Mouse (Mus musculus) thymus, postnatal 10 days (tissue): ENCODE measurements around the gene 6430550D23Rik.

ENCODE experiments used
- DNase-seq, 2 experiments: peaks; one replicate each; pipeline ENCODE4 v3.0.0; 2021; ENCODE audit warnings: low spot score in 2 of 2

6430550D23Rik gene

GRCm38 (mm10) chr2:156007888-156008532, at the start of gene 6430550D23Rik, which contains the start of gene Ergic3:
Gene 6430550D23Rik (minus strand): TSS chr2:156007977.
Gene Ergic3 (plus strand): TSS chr2:156008045.
- peak; percentile 98 to 99 for DNase-seq

GRCm38 (mm10) chr2:156052816-156053215, 45.0 kb upstream of the 6430550D23Rik start, which contains the start of gene Fer1l4:
Gene Fer1l4 (minus strand): TSS chr2:156052947.
- no peak for DNase-seq

GRCm38 (mm10) chr2:156047929-156048328, 40.2 kb upstream of the 6430550D23Rik start:
- DNase-seq: peak in 1 of 2 experiments; percentile 34

DNA sequence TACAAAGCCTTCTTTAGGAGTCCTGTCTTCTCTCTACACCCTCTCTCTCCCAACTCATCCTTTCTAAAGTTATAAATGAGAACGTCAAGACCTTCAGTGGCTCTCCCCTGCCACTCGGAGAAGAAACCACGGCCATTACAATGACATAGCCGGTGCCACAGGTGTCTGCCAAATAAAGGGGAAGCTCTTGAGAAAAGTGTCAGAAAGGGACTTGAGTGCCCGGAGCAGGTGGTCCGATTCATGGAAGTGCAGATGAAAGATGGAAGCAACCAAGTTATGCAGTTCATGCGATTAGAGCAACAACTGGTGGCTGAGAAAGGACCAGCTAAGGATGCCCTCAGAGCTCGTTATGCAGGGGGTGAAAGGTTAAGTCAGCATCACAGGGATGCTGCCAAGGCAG, 35.1 kb upstream of the 6430550D23Rik start:
- DNase-seq: no peak

DNA sequence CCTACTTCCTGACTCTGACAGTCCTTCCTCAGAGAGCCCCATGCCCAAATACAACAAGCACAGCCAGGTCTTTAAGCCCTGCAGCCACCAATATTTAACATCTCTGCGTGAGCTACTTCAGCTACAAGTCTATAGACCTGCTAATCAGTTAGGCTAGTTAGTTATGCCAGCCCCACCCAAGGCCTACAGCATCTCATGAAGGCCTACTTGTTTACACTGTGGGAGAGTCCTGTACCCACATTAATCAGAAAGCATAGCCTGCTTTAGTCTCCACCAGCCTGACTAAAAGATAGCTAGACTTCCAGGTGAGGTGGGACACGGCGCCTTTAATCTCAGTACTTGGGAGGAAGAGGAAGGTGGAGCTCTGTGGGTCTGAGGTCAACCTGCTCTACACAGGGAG, 31.6 kb upstream of the 6430550D23Rik start:
- DNase-seq: no peak

- no peak for DNase-seq
Observed at GRCm38 (mm10) chr2:156025482-156025881, 17.7 kb upstream of the 6430550D23Rik start.

- DNase-seq: no peak
Observed at GRCm38 (mm10) chr2:156021765-156022164, 14.0 kb upstream of the 6430550D23Rik start.

GRCm38 (mm10) chr2:156021219-156021618, 13.4 kb upstream of the 6430550D23Rik start:
- DNase-seq: no peak

DNA sequence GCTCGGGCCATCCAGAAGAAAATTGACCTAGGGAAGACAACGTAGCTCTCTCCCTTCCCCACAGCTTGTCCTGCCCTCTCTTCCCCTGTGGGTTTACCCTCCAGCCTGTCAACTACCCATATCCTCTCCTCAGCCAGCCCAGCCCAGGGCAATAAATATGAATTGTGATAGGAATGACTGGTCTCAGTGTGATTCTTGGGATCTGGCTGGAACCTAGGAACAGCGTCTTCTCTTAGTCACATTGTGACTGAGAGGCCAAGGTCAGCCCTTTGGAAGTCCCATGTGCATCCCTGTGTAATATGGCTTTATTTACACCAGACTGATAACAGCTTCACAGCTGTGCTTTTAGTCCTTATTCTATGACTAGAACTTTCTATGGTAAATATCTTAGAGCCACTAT, 10.3 kb upstream of the 6430550D23Rik start:
- DNase-seq: no peak

- DNase-seq: peak in 1 of 2 experiments; percentile 38
Observed at GRCm38 (mm10) chr2:156005393-156005792, 2.4 kb downstream of the 6430550D23Rik start.

DNA sequence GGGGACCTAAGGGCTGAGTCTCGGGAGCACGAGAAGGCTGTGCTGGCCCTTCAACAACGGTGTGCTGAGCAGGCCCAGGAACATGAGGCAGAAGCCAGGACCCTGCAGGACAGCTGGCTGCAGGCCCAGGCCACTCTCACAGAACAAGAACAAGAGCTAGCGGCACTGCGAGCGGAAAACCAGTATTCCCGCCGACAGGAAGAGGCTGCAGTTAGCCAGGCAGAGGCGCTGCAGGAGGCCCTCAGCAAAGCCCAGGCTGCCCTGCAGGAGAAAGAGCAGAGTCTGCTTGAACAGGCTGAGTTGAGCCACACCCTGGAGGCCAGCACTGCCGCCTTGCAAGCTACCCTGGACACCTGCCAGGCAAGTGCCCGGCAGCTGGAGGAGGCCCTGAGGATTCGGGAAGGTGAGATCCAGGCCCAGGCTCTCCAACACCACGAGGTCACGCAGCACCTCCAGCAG, 15.9 kb downstream of the 6430550D23Rik start:
- DNase-seq: no peak

DNA sequence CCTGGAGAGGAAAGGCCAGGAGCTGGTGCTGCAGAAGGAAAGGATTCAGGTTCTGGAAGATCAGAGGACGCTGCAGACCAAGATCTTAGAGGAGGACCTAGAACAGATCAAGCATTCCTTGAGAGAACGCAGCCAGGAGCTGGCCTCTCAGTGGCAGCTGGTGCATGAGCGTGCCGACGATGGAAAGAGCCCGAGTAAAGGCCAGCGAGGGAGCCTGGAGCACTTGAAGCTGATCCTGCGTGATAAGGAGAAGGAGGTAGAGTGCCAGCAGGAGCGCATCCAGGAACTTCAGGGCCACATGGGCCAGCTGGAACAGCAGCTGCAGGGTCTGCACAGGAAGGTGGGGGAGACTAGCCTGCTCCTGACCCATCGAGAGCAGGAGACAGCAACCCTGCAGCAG, 16.6 kb downstream of the 6430550D23Rik start:
- no peak for DNase-seq

GRCm38 (mm10) chr2:155989085-155989484, 18.7 kb downstream of the 6430550D23Rik start:
- no peak for DNase-seq

- DNase-seq: peak; percentile 41 to 60
Observed at GRCm38 (mm10) chr2:155987131-155987530, 20.6 kb downstream of the 6430550D23Rik start.

GRCm38 (mm10) chr2:155985776-155986175, 22.0 kb downstream of the 6430550D23Rik start:
- peak; percentile 75 to 80 for DNase-seq

- peak; percentile 49 to 60 for DNase-seq
Observed at GRCm38 (mm10) chr2:155979328-155979991, 28.3 kb downstream of the 6430550D23Rik start.

- peak; percentile 75 to 79 for DNase-seq
Observed at GRCm38 (mm10) chr2:155974087-155974731, 33.6 kb downstream of the 6430550D23Rik start.

- no peak for DNase-seq
Observed at GRCm38 (mm10) chr2:155973348-155973747, 34.4 kb downstream of the 6430550D23Rik start.

- DNase-seq: peak in 1 of 2 experiments; percentile 40
Observed at GRCm38 (mm10) chr2:155962991-155963390, 44.8 kb downstream of the 6430550D23Rik start.

DNA sequence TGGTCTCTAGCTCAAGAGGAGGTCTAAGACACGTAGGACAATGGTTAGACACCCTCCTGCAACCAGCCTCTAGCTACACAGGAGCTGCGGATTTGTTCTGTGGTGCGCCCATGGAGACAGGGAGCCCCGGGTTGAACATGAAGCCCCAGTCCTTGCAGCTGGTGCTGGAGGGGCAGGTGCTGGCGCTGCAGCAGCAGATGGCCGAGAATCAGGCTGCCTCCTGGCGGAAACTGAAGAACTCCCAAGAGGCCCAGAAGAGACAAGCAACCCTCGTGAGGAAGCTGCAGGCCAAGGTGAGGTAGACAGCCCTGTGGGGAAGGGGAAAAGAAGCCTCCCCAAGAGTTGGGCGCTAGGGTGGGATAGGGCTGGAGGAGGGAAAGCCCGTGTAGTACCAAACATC, 45.9 kb downstream of the 6430550D23Rik start:
- no peak for DNase-seq

GRCm38 (mm10) chr2:155959981-155960380, 47.8 kb downstream of the 6430550D23Rik start:
- no peak for DNase-seq
